In the genomic region with DNA sequence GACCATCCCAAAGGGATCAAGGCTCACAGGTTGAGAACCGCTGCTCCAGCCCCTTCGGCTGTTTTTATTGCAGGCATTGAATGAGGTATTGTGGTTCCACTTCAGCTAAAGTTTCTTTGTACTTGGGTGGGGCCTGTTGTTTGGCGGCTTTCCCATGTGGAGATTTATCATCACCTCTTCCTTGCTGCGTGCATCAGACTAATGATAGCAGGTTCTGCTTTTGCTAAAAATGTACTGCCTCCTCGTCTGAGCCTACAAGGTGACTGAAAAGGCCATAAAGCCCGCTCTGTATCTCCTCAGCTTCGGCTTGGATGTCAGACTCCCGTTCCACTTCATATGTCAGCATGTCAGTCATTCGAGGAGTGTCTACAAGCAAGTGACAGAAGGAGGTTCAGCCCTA, we compare ENCODE assay signal across 22 mouse cellular contexts.
"Had no signal": no experiment of that assay in that cellular context is flagged by ENCODE, and none has a peak within 500 bp of the region (broad histone marks: within the 10 kb centered on the region; RNA-seq: fewer than 3 reads in every experiment).

No protein-coding gene starts in this region.

- H3K27ac ChIP-seq: kidney, embryonic 15.5 days; limb, embryonic 13.5 days; liver, embryonic 12.5 days; liver, embryonic 15.5 days; lung, embryonic 15.5 days; midbrain, embryonic 10.5 days; midbrain, embryonic 13.5 days; neural tube, embryonic 13.5 days; stomach, embryonic 15.5 days had no signal

- H3K9ac ChIP-seq: kidney, embryonic 15.5 days; limb, embryonic 13.5 days; liver, embryonic 12.5 days; liver, embryonic 15.5 days; lung, embryonic 15.5 days; midbrain, embryonic 13.5 days; neural tube, embryonic 13.5 days; stomach, embryonic 15.5 days had no signal

- H3K4me3 ChIP-seq: kidney, embryonic 15.5 days; limb, embryonic 13.5 days; liver, embryonic 12.5 days; liver, embryonic 15.5 days; lung, embryonic 15.5 days; midbrain, embryonic 10.5 days; midbrain, embryonic 13.5 days; myocyte; neural tube, embryonic 13.5 days; stomach, embryonic 15.5 days had no signal

- ATAC-seq: liver, embryonic 12.5 days; midbrain, embryonic 13.5 days; midbrain, embryonic 16.5 days had no signal

- H3K9me3 ChIP-seq: kidney, embryonic 15.5 days; limb, embryonic 13.5 days; liver, embryonic 12.5 days; liver, embryonic 15.5 days; lung, embryonic 15.5 days; midbrain, embryonic 10.5 days; midbrain, embryonic 13.5 days; neural tube, embryonic 13.5 days; stomach, embryonic 15.5 days had no signal

- H3K27me3 ChIP-seq: limb, embryonic 13.5 days; liver, embryonic 12.5 days; liver, embryonic 15.5 days; lung, embryonic 15.5 days; midbrain, embryonic 13.5 days; neural tube, embryonic 13.5 days; stomach, embryonic 15.5 days had no signal

- H3K4me2 ChIP-seq: kidney, embryonic 15.5 days; limb, embryonic 13.5 days; liver, embryonic 12.5 days; liver, embryonic 15.5 days; lung, embryonic 15.5 days; midbrain, embryonic 13.5 days; neural tube, embryonic 13.5 days; stomach, embryonic 15.5 days had no signal

- H3K36me3 ChIP-seq: kidney, embryonic 15.5 days; limb, embryonic 13.5 days; liver, embryonic 12.5 days; liver, embryonic 15.5 days; lung, embryonic 15.5 days; midbrain, embryonic 10.5 days; midbrain, embryonic 13.5 days; neural tube, embryonic 13.5 days; stomach, embryonic 15.5 days had no signal

- DNase-seq: kidney, postnatal 10 days; layer of hippocampus, postnatal 36 days; left cerebral cortex, postnatal 4 days; liver; lung, adult 18-20 months; lung, postnatal 10 days; lung, postnatal 4 days; retina, postnatal 1 day; right cerebral cortex, postnatal 25 days; spleen, adult 18-20 months; thymus, postnatal 36 days had no signal

- H3K4me1 ChIP-seq: lung, embryonic 15.5 days; stomach, embryonic 15.5 days had no signal
